Mouse (Mus musculus): ENCODE measurements around the gene Olfr1174-ps. TPM values are rescaled to one million over a fixed set of nuclear protein-coding genes. Genes with fewer than 3 reads are reported as not detected.

The Olfr1174-ps gene
- not detected for total RNA-seq (2021)
- long read RNA-seq, experiment 1: 0 reads
- long read RNA-seq, experiment 2: 0 reads

GRCm38 (mm10) chr2:88315035-88315434 lies at the start of gene Olfr1174-ps:
Olfr1174-ps (minus strand) TSS chr2:88315135.
- no peak for DNase-seq

- no peak for DNase-seq
Measured at GRCm38 (mm10) chr2:88356304-88356703, 41.4 kb upstream of the Olfr1174-ps start.

DNA sequence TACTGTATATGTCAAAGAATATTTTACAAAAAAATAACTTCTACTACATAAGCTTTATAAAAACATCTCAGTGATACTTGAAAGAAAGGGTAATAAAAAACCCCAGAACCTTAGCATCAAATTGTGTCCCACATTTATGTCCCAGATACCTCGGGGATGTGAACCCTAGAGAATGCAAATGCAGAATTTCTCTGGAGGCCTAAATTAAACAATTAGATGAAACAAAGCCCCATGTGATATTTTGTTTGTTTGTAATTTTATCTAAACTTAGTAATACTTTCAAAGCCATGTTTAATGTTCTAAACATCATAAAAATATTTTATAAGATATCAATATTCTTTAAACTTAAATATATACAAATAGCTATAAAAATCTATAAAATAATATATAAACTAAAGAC lies 31.5 kb upstream of the Olfr1174-ps start, which contains the start of gene Olfr1177-ps:
Olfr1177-ps (minus strand) TSS at position 101 of the 400 bp plus-strand sequence.
- no peak for DNase-seq

- DNase-seq: no peak
Measured at GRCm38 (mm10) chr2:88336421-88336820, 21.5 kb upstream of the Olfr1174-ps start, which contains the start of gene Olfr1176. Olfr1176 (plus strand) TSS chr2:88336721.

DNA sequence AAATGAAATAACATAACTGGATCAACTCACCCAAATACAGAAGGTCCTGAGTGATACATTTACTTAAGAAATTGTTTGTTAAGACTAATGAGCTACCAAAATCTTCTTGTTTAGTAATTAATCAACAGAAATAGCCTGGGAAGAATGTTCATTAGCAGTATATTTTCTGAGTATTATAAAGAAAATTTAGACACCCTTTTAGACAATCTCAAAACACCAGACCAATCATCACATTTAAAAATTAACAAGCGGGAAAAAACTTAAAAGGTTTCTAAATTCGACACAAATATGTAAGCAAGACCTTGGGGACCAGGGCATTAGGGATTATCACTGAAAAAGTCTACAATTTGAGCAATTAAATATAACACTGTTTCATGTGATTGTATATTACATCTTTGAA lies 12.2 kb upstream of the Olfr1174-ps start, which contains the start of gene Olfr1175-ps:
Olfr1175-ps (minus strand) TSS at position 101 of the 400 bp plus-strand sequence.
- no peak for DNase-seq

GRCm38 (mm10) chr2:88279775-88280174 lies 35.2 kb downstream of the Olfr1174-ps start, which contains the start of gene Olfr1173:
Olfr1173 (minus strand) TSS chr2:88279875.
- no peak for DNase-seq

Other genes with a start within 250 kb of the Olfr1174-ps start
- not detected for gene Olfr1163, start 243.3 kb downstream of the Olfr1174-ps start, total RNA-seq (2021)
- gene Olfr1164, start 221.2 kb downstream of the Olfr1174-ps start, total RNA-seq (2021): not detected
- not detected for gene Olfr1166, start 186.9 kb downstream of the Olfr1174-ps start, total RNA-seq (2021)
- gene Olfr1167, start 159.9 kb downstream of the Olfr1174-ps start, total RNA-seq (2021): not detected
- not detected for gene Olfr1168, start 133.3 kb downstream of the Olfr1174-ps start, total RNA-seq (2021)
- gene Olfr1170, start 86.8 kb downstream of the Olfr1174-ps start, total RNA-seq (2021): not detected
- gene Olfr1173, start 35.3 kb downstream of the Olfr1174-ps start, total RNA-seq (2021): not detected
- not detected for gene Olfr1175-ps, start 12.1 kb upstream of the Olfr1174-ps start, total RNA-seq (2021)
- gene Olfr1176, start 21.6 kb upstream of the Olfr1174-ps start, total RNA-seq (2021): not detected
- not detected for gene Olfr1177-ps, start 31.4 kb upstream of the Olfr1174-ps start, total RNA-seq (2021)
- gene Olfr1178, start 71.9 kb upstream of the Olfr1174-ps start, total RNA-seq (2021): not detected
- gene Olfr1179, start 91.3 kb upstream of the Olfr1174-ps start, total RNA-seq (2021): not detected
- gene Olfr1180, start 104.0 kb upstream of the Olfr1174-ps start, total RNA-seq (2021): not detected
- not detected for gene Olfr1181, start 111.0 kb upstream of the Olfr1174-ps start, total RNA-seq (2021)
- not detected for gene Gm13757, start 134.0 kb upstream of the Olfr1174-ps start, total RNA-seq (2021)
- not detected for gene Olfr1183, start 139.7 kb upstream of the Olfr1174-ps start, total RNA-seq (2021)
- not detected for gene Olfr1184, start 168.5 kb upstream of the Olfr1174-ps start, total RNA-seq (2021)
- not detected for gene Olfr1185-ps1, start 178.2 kb upstream of the Olfr1174-ps start, total RNA-seq (2021)
- gene Olfr1186, start 203.4 kb upstream of the Olfr1174-ps start, total RNA-seq (2021): not detected
- not detected for gene Olfr1188, start 241.8 kb upstream of the Olfr1174-ps start, total RNA-seq (2021)